Mouse (Mus musculus) lung, postnatal 0 days (tissue): ENCODE measurements around the gene Ckmt2. TPM values are rescaled to one million over a fixed set of nuclear protein-coding genes. Genes with fewer than 3 reads are reported as not detected.

ENCODE experiments used
- ATAC-seq: fragments of 200-750 bp; cut with Nextera tagmentation; 2 replicates; pipeline ENCODE4 v1.8.0; 2017; ENCODE audit warnings: moderate library complexity
- DNase-seq: peaks from one replicate; pipeline ENCODE4 v3.0.0-alpha.2; 2016; ENCODE audit warnings: low spot score
- H3K27ac ChIP-seq: fragments of 300-500 bp; sonication (generic); 2 replicates; pipeline ENCODE4 v1.5.1; 2014; ENCODE audit warnings: antibody characterized with exemption, mild to moderate bottlenecking, low read length, mixed read lengths
- H3K27me3 ChIP-seq: fragments of 300-500 bp; sonication (generic); replicated peaks from 2 replicates; pipeline ENCODE4 v1.6.1; 2014; ENCODE audit warnings: low read length, mixed read lengths; ENCODE audit not compliant: insufficient read depth
- H3K36me3 ChIP-seq: fragments of 300-500 bp; sonication (generic); 2 replicates; pipeline ENCODE4 v1.6.1; 2014; ENCODE audit warnings: low read length, mixed read lengths; ENCODE audit not compliant: insufficient read depth
- H3K4me1 ChIP-seq: fragments of 300-500 bp; sonication (generic); 2 replicates; pipeline ENCODE4 v1.6.1; 2014; ENCODE audit warnings: antibody characterized with exemption, low read depth, low read length, mixed read lengths; ENCODE audit not compliant: insufficient read depth
- H3K4me2 ChIP-seq: fragments of 300-500 bp; sonication (generic); replicated peaks from 2 replicates; pipeline ENCODE4 v1.6.1; 2014; ENCODE audit warnings: low read depth, mild to moderate bottlenecking, low read length, moderate library complexity, mixed read lengths
- H3K4me3 ChIP-seq: fragments of 300-500 bp; sonication (generic); 2 replicates; pipeline ENCODE4 v1.5.1; 2014; ENCODE audit warnings: low read depth, low read length
- H3K9ac ChIP-seq: fragments of 300-500 bp; sonication (generic); replicated peaks from 2 replicates; pipeline ENCODE4 v1.6.1; 2014; ENCODE audit warnings: low read depth, mild to moderate bottlenecking
- H3K9me3 ChIP-seq: fragments of 300-500 bp; sonication (generic); 2 replicates; pipeline ENCODE4 v1.6.1; 2016; ENCODE audit warnings: low read length, mixed read lengths
- CTCF ChIP-seq: IDR thresholded peaks from 2 replicates; pipeline ENCODE4 v1.5.1; 2016; ENCODE audit warnings: antibody characterized with exemption, mild to moderate bottlenecking
- EP300 ChIP-seq: IDR thresholded peaks from 2 replicates; pipeline ENCODE4 v1.6.1; 2016; ENCODE audit warnings: antibody characterized with exemption, mild to moderate bottlenecking, control low read depth
- WGBS: fragments of 180-500 bp; shearing (Covaris S2); extraction: QIAGEN DNeasy Blood & Tissue Kit; methylation state at CpG from one replicate; pipeline ENCODE4 v1.1.7; 2014; 5-methylcytosine and 5-hydroxymethylcytosine counted together
- polyA plus RNA-seq: library from polyadenylated mRNA; unstranded; fragments of >200 nt; fragmentation: Nextera tagmentation; extraction: Ambion mirVana; gene quantifications from 2 replicates; pipeline ENCODE4 v1.2.1, GENCODE M21; 2015

The Ckmt2 gene
- polyA plus RNA-seq, 1 experiment from 2014 or later: 0.20 TPM

GRCm38 (mm10) chr13:91807874-91808575, 68.7 kb downstream of the Ckmt2 start:
- peak; percentile 54 for DNase-seq

GRCm38 (mm10) chr13:91807155-91807839, 69.4 kb downstream of the Ckmt2 start, which contains the start of gene Zcchc9:
Gene Zcchc9 (minus strand): TSS chr13:91807705.
- H3K4me1 ChIP-seq: peaks cover 5% of the 10 kb centered on the region; the same call in 1 of the 2 replicates
- 0 out of 2 replicates have a peak, but pooled peaks cover 9% of the 10 kb centered on the region for H3K36me3 ChIP-seq
- no peaks in the 10 kb centered on the region for H3K9me3 ChIP-seq
- peak within 1 kb of the TSS; percentile 79 for H3K4me3 ChIP-seq
- peak within 1 kb of the TSS; percentile 56 for H3K4me2 ChIP-seq
- H3K27me3 ChIP-seq: no peaks in the 10 kb centered on the region
- H3K27ac ChIP-seq: peak within 1 kb of the TSS; percentile 96
- ATAC-seq: peak; percentile 99
- peak within 1 kb of the TSS; percentile 83 for H3K9ac ChIP-seq
- WGBS: under 1% methylated on average over 50 of the region's 50 CpGs
- TF ChIP-seq EP300: no peak
- peak; percentile 51 for TF ChIP-seq CTCF
- peak; percentile 93 for DNase-seq

More at GRCm38 (mm10) chr13:91807874-91808575, 68.7 kb downstream of the Ckmt2 start:
- no peak for ATAC-seq
- Histone ChIP-seq H3K27me3 (no peaks in the 10 kb centered on the region), H3K9me3 (no peaks in the 10 kb centered on the region), H3K9ac (peak overlapping the region; percentile 83), H3K36me3 (0 out of 2 replicates have a peak, but pooled peaks cover 9% of the 10 kb centered on the region), H3K4me1 (peaks cover 5% of the 10 kb centered on the region; the same call in 1 of the 2 replicates), H3K4me2 (peak overlapping the region; percentile 56), H3K4me3 (peak overlapping the region; percentile 79), H3K27ac (peak overlapping the region; percentile 96)
- TF ChIP-seq CTCF (no peak), EP300 (no peak)
- 20% methylated on average over 20 of the region's 20 CpGs for WGBS

Other genes with a start within 250 kb of the Ckmt2 start
- 0.08 TPM in 1 of 2 replicates, not detected in the other for gene Acot12, start 135.4 kb downstream of the Ckmt2 start, polyA plus RNA-seq
- 22.3 and 23.9 TPM in 2 replicates for gene Zcchc9, start 69.2 kb downstream of the Ckmt2 start, polyA plus RNA-seq